Mouse (Mus musculus): Measurements from ENCODE around the gene Fip1l1.

DNA sequence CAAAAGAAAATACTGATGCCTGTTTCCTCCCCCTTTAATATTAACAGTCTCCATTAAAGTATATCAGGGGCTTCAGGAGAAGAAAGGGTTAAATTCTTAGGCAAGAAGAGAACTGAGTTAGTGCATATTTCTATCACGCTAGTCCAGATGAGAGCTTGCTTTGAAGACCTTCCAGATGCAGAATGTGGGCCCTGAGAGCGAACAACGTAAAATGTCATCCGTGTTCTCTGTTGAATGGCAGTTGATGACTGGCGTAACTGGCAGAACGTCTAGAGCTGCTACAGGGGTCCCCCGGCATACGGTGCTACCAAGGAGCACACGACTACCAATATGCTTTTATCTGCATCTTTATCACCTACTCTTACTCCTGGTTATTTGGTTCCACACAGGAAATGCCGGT is 67.1 kb downstream of the Fip1l1 start:
- TF ChIP-seq GATA1 (IDR thresholded peaks at IDR 0.05; ENCODE audit: low read length) (no peak), TAL1 (IDR thresholded peaks at IDR 0.05; ENCODE audit: low read length) (no peak)

Data from erythroblast, embryonic 14.5 days (primary cell).